Mouse (Mus musculus) G1E (cell line): ENCODE measurements around the gene Heatr5a. TPM values are rescaled to one million over a fixed set of nuclear protein-coding genes. Genes with fewer than 3 reads are reported as not detected.

ENCODE experiments used
- ATAC-seq: 2 replicates; pipeline ENCODE4 v1.8.0; 2016; ENCODE audit warnings: mild to moderate bottlenecking; ENCODE audit not compliant: insufficient number of reproducible peaks, poor library complexity, low FRiP score, severe bottlenecking; ENCODE audit errors: extremely low read depth
- DNase-seq: peaks from one replicate; pipeline ENCODE4 v3.0.0; 2012; ENCODE audit warnings: low spot score
- H3K27me3 ChIP-seq: 2 replicates; pipeline ENCODE4 v1.6.1; 2012; ENCODE audit warnings: mild to moderate bottlenecking, low read length, inconsistent platforms; ENCODE audit not compliant: insufficient read depth
- H3K36me3 ChIP-seq: replicated peaks from 2 replicates; pipeline ENCODE3; 2012; ENCODE audit warnings: mild to moderate bottlenecking, inconsistent platforms
- H3K4me1 ChIP-seq: 2 replicates; pipeline ENCODE4 v1.6.1; 2012; ENCODE audit warnings: low read depth, low read length, inconsistent platforms, mixed read lengths; ENCODE audit not compliant: insufficient read depth
- H3K4me3 ChIP-seq: 2 replicates; pipeline ENCODE4 v1.5.1; 2012; ENCODE audit warnings: low read depth, mild to moderate bottlenecking, inconsistent platforms, low read length, moderate library complexity, mixed read lengths
- H3K9me3 ChIP-seq: replicated peaks from 2 replicates; pipeline ENCODE4 v1.6.1; 2012; ENCODE audit warnings: inconsistent platforms
- CTCF ChIP-seq: IDR thresholded peaks from 2 replicates; pipeline ENCODE4 v1.5.1; 2012; ENCODE audit warnings: low read depth, low read length, inconsistent platforms, mixed read lengths
- GATA1 ChIP-seq: IDR thresholded peaks from 2 replicates; pipeline ENCODE4 v1.6.1; 2012; ENCODE audit warnings: borderline replicate concordance, low read length, inconsistent platforms, mixed read lengths
- GATA2 ChIP-seq: IDR thresholded peaks from 2 replicates; pipeline ENCODE4 v1.6.1; 2012; ENCODE audit warnings: low read depth, low read length, inconsistent platforms, borderline replicate concordance
- POLR2AphosphoS5 ChIP-seq: IDR thresholded peaks from 2 replicates; pipeline ENCODE4 v1.6.1; 2012; ENCODE audit warnings: low read depth, low read length, inconsistent platforms; ENCODE audit not compliant: insufficient replicate concordance
- TAL1 ChIP-seq: conservative IDR thresholded peaks from 2 replicates; pipeline ENCODE4 v1.6.1; 2012; ENCODE audit warnings: low read depth, low read length, inconsistent platforms, mixed read lengths
- polyA plus RNA-seq: library from polyadenylated mRNA; stranded (reverse); fragments of >175 nt; gene quantifications from 2 replicates; pipeline ENCODE4 v1.2.3, GENCODE M21; 2012
- total RNA-seq, 2 experiments: library from RNA; stranded (forward) in 1 of 2; stranded (reverse) in 1 of 2; fragments of 200-1000 nt in 1 of 2; fragments of >200 nt in 1 of 2; fragmentation: Nextera tagmentation in 1 of 2; gene quantifications; 2 replicates each; pipeline ENCODE4 v1.2.3; 2014 to 2017

Gene Heatr5a
- total and polyA plus RNA-seq, 3 experiments = 15.1 to 146 (median 70.0) TPM

DNA sequence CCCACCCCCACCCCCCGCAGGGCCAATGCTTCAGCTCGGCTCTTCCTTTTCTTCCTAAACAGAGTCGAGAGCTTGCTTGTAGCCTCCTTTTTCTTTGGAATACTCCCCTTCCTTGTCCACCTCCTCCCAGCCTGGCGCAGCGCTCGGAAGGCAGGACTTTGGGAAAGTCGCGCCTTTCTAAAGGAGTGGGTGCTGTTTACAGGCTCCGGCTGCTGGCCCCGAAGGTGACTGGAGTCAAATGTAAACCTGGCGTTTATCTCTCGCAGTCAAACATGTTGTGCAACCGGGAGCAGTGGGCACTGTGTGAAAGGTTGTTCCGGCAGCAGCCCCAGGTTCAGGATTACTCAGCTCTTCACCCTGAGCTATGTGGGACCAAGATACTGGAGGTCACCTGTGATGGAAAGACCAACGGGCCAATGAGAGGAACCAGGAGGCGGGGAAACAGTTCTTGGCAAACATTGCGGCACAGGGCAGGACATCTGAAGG lies 126.3 kb downstream of the Heatr5a start:
- H3K36me3 ChIP-seq = peaks cover 7% of the 10 kb centered on the region
- peak overlapping the region; percentile 70 for H3K4me3 ChIP-seq
- no peaks in the 10 kb centered on the region for H3K27me3 ChIP-seq
- H3K4me1 ChIP-seq = peaks cover 79% of the 10 kb centered on the region
- ATAC-seq (peak; percentile 89), DNase-seq (peak; percentile 89)
- no peaks in the 10 kb centered on the region for H3K9me3 ChIP-seq
- TF ChIP-seq GATA1 (no peak), GATA2 (no peak), POLR2AphosphoS5 (no peak), CTCF (no peak), TAL1 (0 out of 2 replicates have a peak, but pooled peaks have one; percentile 15)

- no peak for ATAC-seq
- Histone ChIP-seq H3K27me3 (no peaks in the 10 kb centered on the region), H3K4me3 (peak overlapping the region; percentile 70; the same call in 1 of the 2 replicates), H3K36me3 (peaks cover 6% of the 10 kb centered on the region), H3K9me3 (no peaks in the 10 kb centered on the region), H3K4me1 (peaks cover 75% of the 10 kb centered on the region)
- no peak for DNase-seq
- TF ChIP-seq TAL1 = no peak
- TF ChIP-seq GATA2 = no peak
These were observed 127.3 kb downstream of the Heatr5a start for GRCm38 (mm10) chr12:51843576-51844520.

DNA sequence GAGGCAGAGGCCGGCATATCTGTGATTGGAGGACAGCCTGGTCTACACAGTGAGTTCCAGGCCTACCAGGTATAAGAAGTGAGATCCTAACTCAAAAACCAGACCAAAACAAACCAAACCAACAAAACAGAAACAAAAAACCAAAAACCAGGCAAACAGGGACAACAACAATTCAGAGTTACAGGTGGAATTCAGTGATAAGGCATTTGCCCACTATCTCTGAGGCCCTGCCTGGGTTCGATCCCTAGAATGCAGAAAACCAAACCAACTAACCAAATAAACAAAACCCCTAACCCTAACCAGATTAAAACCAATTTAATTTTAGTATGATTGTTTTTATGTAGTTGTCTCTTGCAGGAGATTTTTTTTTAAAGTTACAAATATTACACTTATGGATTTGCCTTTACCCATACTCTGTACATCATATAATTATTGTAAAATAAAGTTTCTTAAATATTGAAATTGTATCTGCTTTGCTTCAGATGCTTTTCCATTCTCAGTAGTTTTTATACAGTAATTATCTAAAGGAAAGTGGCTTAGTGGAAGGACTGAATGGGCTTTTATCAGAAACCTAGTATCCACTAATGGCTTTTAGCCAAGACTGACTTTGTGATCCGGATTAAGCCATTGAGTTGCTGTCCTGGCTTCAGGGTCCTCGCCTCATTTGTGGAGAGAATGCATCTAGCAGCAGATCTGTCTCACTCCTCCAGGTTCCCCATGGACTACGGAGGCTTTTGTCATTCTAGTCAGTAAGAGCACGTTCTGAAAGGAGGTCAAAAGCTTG lies 128.8 kb downstream of the Heatr5a start:
- no peaks in the 10 kb centered on the region for H3K9me3 ChIP-seq
- H3K36me3 ChIP-seq = peaks cover 3% of the 10 kb centered on the region
- TF ChIP-seq GATA1 = no peak
- TF ChIP-seq POLR2AphosphoS5 = no peak
- no peak for TF ChIP-seq GATA2
- peak; percentile 89 for TF ChIP-seq TAL1
- H3K27me3 ChIP-seq = no peaks in the 10 kb centered on the region
- DNase-seq = no peak
- no peak for ATAC-seq
- no peak overlapping the region; the same call in 1 of the 2 replicates for H3K4me3 ChIP-seq
- peaks cover 66% of the 10 kb centered on the region for H3K4me1 ChIP-seq

GRCm38 (mm10) chr12:51839856-51840255 lies 131.3 kb downstream of the Heatr5a start:
- peaks cover 62% of the 10 kb centered on the region for H3K4me1 ChIP-seq
- ATAC-seq = no peak
- no peaks in the 10 kb centered on the region for H3K9me3 ChIP-seq
- no peaks in the 10 kb centered on the region for H3K27me3 ChIP-seq
- TF ChIP-seq CTCF (no peak), TAL1 (no peak), GATA1 (no peak), POLR2AphosphoS5 (no peak), GATA2 (no peak)
- DNase-seq = no peak
- no peak overlapping the region for H3K4me3 ChIP-seq
- H3K36me3 ChIP-seq = peaks cover 3% of the 10 kb centered on the region

GRCm38 (mm10) chr12:51835219-51835618 lies 135.9 kb downstream of the Heatr5a start:
- Histone ChIP-seq H3K36me3 (peaks cover 14% of the 10 kb centered on the region), H3K9me3 (no peaks in the 10 kb centered on the region), H3K4me3 (no peak overlapping the region), H3K4me1 (peaks cover 47% of the 10 kb centered on the region), H3K27me3 (no peaks in the 10 kb centered on the region)
- ATAC-seq (peak; percentile 42; the same call in 1 of the 2 replicates), DNase-seq (no peak)
- TF ChIP-seq GATA1 = no peak
- no peak for TF ChIP-seq TAL1
- TF ChIP-seq CTCF = no peak
- TF ChIP-seq GATA2 = no peak
- no peak for TF ChIP-seq POLR2AphosphoS5

DNA sequence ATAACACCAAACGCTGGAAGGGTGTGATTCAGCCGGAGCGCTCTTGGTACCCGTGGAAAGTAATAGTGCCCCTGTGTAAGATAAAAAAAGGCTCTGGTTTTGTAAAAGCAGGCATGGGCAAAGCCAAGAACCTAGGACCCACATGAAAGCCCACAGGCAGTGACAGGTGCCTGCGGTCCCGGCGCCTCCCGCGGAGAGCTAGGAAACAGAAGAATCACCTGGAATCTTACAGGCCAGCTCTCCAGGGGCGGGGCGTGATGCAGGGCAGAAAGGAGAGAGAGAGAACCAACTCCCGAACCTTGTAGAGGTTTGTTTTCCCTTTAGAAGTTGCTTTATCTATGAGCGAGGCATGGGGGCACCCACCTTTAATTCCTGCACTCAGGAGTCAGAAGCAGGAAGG lies 139.2 kb downstream of the Heatr5a start:
- peaks cover 42% of the 10 kb centered on the region for H3K4me1 ChIP-seq

More for the DNA sequence above, 139.2 kb downstream of the Heatr5a start:
- DNase-seq = peak; percentile 37
- H3K36me3 ChIP-seq = peaks cover 19% of the 10 kb centered on the region
- TF ChIP-seq GATA1 (no peak), CTCF (no peak), TAL1 (no peak), GATA2 (no peak), POLR2AphosphoS5 (no peak)
- no peaks in the 10 kb centered on the region for H3K27me3 ChIP-seq
- peak overlapping the region; percentile 98; the same call in 1 of the 2 replicates for H3K4me3 ChIP-seq
- no peak for ATAC-seq
- H3K9me3 ChIP-seq = no peaks in the 10 kb centered on the region
